Mouse (Mus musculus): ENCODE measurements at regions not wholly inside any gene's neighbourhood (a gene's known extent, or its start where the extent isn't known, plus 50 kb on each side); places are given as distances from the start of the nearest gene placed in this dataset.

DNA sequence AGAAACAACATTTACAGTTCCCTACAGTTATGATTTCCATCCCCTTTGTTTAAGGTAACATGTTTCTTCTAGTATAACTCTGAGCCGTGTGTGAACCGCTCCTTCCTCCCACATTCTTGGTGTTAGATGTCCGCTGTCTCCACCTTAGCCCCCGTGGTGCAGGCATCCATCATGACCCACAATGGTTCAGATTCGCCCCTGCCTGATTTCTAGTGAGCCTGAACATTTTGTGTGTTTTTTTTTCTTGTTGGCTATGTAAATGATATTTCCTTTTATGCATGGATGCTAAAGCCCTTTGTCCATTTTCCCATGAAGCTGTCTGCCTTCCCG, 229.5 kb downstream of the Prdm2 start:
- Histone ChIP-seq H3K9ac (ENCODE audit: low read length) (no peak overlapping the region), H3K27ac (ENCODE audit: low read length) (no peak overlapping the region), H3K4me2 (ENCODE audit: low read depth, low read length) (no peak overlapping the region), H3K9me3 (replicated peaks; ENCODE audit: control insufficient read depth, low read length) (no peaks in the 10 kb centered on the region), H3K27me3 (ENCODE audit: control insufficient read depth, insufficient read depth, low read length) (0 out of 2 replicates have a peak, but pooled peaks cover 2% of the 10 kb centered on the region), H3K4me1 (ENCODE audit: control insufficient read depth, insufficient read depth, low read length) (no peaks in the 10 kb centered on the region), H3K4me3 (ENCODE audit: low read length) (no peak overlapping the region), H3K36me3 (ENCODE audit: control insufficient read depth, insufficient read depth) (no peaks in the 10 kb centered on the region)
- no peak for ATAC-seq (replicated peaks; ENCODE audit: extremely low read depth, insufficient read depth, low FRiP score)
- WGBS: 57% methylated on average over 6 of the region's 6 CpGs

DNA sequence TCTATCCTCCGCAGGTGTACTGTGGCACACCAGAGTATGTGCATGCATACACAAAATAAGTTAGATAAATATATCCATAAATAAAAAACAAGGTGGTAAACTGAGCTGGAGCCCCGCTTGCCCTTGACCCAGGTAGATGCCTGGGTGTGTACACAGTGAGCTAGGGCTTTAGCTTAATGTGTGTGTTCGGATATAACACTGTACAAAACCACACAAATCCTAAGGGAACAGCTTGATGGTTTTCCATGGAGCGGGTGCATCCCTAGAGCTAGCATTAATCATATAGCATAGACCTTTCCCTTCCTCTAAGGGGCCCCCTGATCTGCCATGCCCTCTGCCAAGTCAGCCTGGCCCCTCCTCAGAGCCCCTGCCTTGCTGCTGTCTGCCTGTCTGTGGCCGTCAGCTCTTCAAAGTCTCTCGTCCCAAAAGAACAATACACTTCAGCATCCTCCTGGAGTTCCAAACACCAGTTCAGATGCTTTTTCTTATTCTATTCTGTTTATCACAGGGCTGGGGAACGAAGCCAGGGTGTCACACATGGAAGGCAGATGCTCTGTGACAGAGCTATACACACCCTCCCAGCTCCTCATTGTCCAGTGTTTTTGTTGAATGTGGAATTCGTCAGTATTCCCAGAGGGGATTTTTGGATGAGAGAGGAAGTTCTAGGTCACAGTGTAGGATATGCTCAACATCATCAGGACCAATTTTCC, 230.1 kb downstream of the Prdm2 start:
- no peak for ATAC-seq (replicated peaks; ENCODE audit: extremely low read depth, insufficient read depth, low FRiP score)
- H3K9ac ChIP-seq (ENCODE audit: low read length): no peak overlapping the region
- 58% methylated on average over 8 of the region's 8 CpGs for WGBS

DNA sequence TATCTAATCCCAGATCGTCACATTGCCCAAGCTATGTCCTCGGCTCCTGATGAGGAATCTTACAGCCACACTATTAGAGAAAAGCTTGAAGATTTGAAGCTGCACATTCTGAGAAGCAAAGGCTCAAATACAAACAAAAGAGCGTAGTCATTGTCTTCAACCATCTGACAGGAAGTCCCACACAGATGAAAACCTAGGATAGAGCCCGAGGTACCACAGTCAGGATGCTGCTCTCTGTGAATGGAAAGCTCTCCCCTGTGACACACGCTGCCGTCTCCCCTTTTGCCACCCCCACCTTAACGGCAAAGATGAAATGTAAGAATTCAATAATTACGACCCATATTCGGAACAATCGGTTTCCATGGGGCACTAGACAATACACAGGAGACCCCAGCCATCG, 237.2 kb downstream of the Prdm2 start:
- no peak overlapping the region for H3K27ac ChIP-seq (ENCODE audit: low read length)
- H3K9ac ChIP-seq (ENCODE audit: low read length): no peak overlapping the region
- H3K4me2 ChIP-seq (ENCODE audit: low read depth, low read length): no peak overlapping the region
- H3K27me3 ChIP-seq (ENCODE audit: control insufficient read depth, insufficient read depth, low read length): no peaks in the 10 kb centered on the region
- H3K4me3 ChIP-seq (ENCODE audit: low read length): no peak overlapping the region
- no peak for ATAC-seq (replicated peaks; ENCODE audit: extremely low read depth, insufficient read depth, low FRiP score)
- H3K4me1 ChIP-seq (ENCODE audit: control insufficient read depth, insufficient read depth, low read length): no peaks in the 10 kb centered on the region
- no peaks in the 10 kb centered on the region for H3K9me3 ChIP-seq (replicated peaks; ENCODE audit: control insufficient read depth, low read length)
- no peaks in the 10 kb centered on the region for H3K36me3 ChIP-seq (ENCODE audit: control insufficient read depth, insufficient read depth)
- 70% methylated on average over 11 of the region's 11 CpGs for WGBS

More for the DNA sequence above, 230.1 kb downstream of the Prdm2 start:
- no peaks in the 10 kb centered on the region for H3K36me3 ChIP-seq (ENCODE audit: control insufficient read depth, insufficient read depth)
- H3K27ac ChIP-seq (ENCODE audit: low read length): no peak overlapping the region
- 0 out of 2 replicates have a peak, but pooled peaks cover 2% of the 10 kb centered on the region for H3K27me3 ChIP-seq (ENCODE audit: control insufficient read depth, insufficient read depth, low read length)
- no peak overlapping the region for H3K4me2 ChIP-seq (ENCODE audit: low read depth, low read length)
- no peaks in the 10 kb centered on the region for H3K9me3 ChIP-seq (replicated peaks; ENCODE audit: control insufficient read depth, low read length)
- no peak overlapping the region for H3K4me3 ChIP-seq (ENCODE audit: low read length)
- H3K4me1 ChIP-seq (ENCODE audit: control insufficient read depth, insufficient read depth, low read length): no peaks in the 10 kb centered on the region

DNA sequence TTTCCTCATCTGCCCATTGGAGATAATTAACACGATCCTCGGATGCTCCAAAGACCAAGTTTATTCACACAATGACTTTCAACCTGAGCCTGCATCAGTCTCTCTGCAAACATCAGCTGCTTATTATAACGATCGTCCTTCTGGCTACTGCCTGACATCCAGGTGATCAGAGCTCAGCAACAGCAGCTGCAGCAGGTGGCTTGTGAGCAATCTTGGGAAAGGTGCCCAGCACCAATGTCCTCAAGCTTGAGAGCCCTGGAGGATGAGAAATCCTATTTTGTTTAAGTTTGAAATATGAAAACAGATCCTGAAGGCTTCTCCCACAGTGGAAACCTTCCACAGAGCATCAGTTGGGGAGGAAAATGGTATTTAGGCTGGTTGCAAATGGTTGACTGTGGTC, 242.8 kb downstream of the Prdm2 start:
- Histone ChIP-seq H3K27me3 (ENCODE audit: control insufficient read depth, insufficient read depth, low read length) (no peaks in the 10 kb centered on the region), H3K36me3 (ENCODE audit: control insufficient read depth, insufficient read depth) (no peaks in the 10 kb centered on the region), H3K4me3 (ENCODE audit: low read length) (no peak overlapping the region), H3K4me2 (ENCODE audit: low read depth, low read length) (no peak overlapping the region), H3K27ac (ENCODE audit: low read length) (no peak overlapping the region), H3K4me1 (ENCODE audit: control insufficient read depth, insufficient read depth, low read length) (no peaks in the 10 kb centered on the region), H3K9me3 (replicated peaks; ENCODE audit: control insufficient read depth, low read length) (no peaks in the 10 kb centered on the region), H3K9ac (ENCODE audit: low read length) (no peak overlapping the region)
- ATAC-seq (replicated peaks; ENCODE audit: extremely low read depth, insufficient read depth, low FRiP score): no peak
- 82% methylated on average over 4 of the region's 4 CpGs for WGBS

DNA sequence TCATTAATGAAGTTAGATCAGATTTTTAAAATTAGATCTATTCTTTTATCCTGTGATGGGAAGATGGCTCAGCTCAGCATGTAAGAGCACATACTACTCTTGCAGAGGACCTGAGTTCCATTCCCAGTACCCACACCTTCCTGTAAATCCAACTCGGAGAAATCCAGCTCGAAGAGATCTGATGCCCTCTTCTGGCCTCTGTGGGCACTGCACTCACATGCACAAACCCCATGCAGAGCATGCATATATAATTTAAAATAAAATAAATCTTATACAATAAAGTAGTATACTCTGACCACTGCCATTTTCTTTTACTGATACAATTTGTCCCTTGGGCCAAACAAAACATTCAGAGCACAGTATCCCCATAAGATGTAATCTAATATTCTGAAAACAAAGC, 245.2 kb downstream of the Prdm2 start:
- H3K4me1 ChIP-seq (ENCODE audit: control insufficient read depth, insufficient read depth, low read length): no peaks in the 10 kb centered on the region
- no peak overlapping the region for H3K4me3 ChIP-seq (ENCODE audit: low read length)
- H3K27me3 ChIP-seq (ENCODE audit: control insufficient read depth, insufficient read depth, low read length): no peaks in the 10 kb centered on the region
- no peaks in the 10 kb centered on the region for H3K36me3 ChIP-seq (ENCODE audit: control insufficient read depth, insufficient read depth)
- H3K4me2 ChIP-seq (ENCODE audit: low read depth, low read length): no peak overlapping the region
- H3K9me3 ChIP-seq (replicated peaks; ENCODE audit: control insufficient read depth, low read length): no peaks in the 10 kb centered on the region
- no peak overlapping the region for H3K27ac ChIP-seq (ENCODE audit: low read length)
- H3K9ac ChIP-seq (ENCODE audit: low read length): no peak overlapping the region
- ATAC-seq (replicated peaks; ENCODE audit: extremely low read depth, insufficient read depth, low FRiP score): no peak
- 85% methylated on average over 2 of the region's 2 CpGs for WGBS

DNA sequence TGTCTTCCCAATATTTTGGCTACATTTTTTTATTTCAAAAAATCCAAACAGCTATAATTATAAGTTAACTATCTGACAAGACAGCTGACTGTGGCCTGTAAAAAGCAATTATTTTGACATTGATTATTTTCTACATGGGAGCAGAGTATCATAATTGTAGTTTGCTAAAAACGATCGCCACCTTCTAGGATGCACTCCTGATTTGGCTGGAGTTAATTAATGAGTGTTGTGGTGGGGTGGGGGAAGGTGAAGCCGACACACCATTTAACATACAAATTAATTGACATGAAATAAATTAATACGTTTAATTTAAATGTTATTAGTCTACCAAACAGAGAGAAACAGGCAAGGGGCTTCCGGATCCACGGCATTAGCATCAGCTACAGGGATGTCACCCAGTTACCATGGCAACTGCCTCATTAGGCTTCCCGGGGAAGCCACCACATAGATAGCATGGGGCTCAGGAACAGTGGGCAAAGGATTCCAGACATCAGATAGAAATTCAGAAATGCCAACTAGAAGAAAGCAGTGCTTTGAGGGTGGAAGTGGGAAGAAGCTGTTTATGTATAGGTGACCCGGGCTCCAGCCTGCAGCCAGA, 255.9 kb downstream of the Prdm2 start:
- no peaks in the 10 kb centered on the region for H3K4me1 ChIP-seq (ENCODE audit: control insufficient read depth, insufficient read depth, low read length)
- H3K36me3 ChIP-seq (ENCODE audit: control insufficient read depth, insufficient read depth): no peaks in the 10 kb centered on the region
- no peak for ATAC-seq (replicated peaks; ENCODE audit: extremely low read depth, insufficient read depth, low FRiP score)
- no peak overlapping the region for H3K9ac ChIP-seq (ENCODE audit: low read length)
- H3K9me3 ChIP-seq (replicated peaks; ENCODE audit: control insufficient read depth, low read length): no peaks in the 10 kb centered on the region
- no peak overlapping the region for H3K27ac ChIP-seq (ENCODE audit: low read length)
- H3K4me2 ChIP-seq (ENCODE audit: low read depth, low read length): no peak overlapping the region
- H3K27me3 ChIP-seq (ENCODE audit: control insufficient read depth, insufficient read depth, low read length): no peaks in the 10 kb centered on the region
- no peak overlapping the region for H3K4me3 ChIP-seq (ENCODE audit: low read length)
- 70% methylated on average over 8 of the region's 8 CpGs for WGBS

DNA sequence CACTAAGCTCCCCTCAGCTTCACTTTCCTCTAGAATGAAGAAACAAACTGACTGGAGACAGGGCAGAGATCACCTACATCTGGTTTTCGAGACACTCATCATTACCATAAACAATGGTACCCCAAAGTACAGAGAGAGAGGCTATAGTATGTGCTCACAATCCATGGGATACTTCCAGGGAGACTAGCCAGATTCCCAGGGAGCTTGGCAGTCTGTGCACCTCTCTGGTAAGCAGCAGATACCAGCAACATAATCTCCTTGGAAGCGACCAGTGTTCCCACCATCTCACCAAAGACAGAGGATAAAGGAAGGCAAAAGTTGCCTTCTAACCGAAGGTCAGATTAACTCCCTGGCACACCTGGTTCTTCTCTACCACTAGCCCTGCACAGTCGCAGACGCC, 256.4 kb downstream of the Prdm2 start:
- H3K27ac ChIP-seq (ENCODE audit: low read length): no peak overlapping the region
- H3K4me2 ChIP-seq (ENCODE audit: low read depth, low read length): no peak overlapping the region
- no peak overlapping the region for H3K9ac ChIP-seq (ENCODE audit: low read length)
- no peaks in the 10 kb centered on the region for H3K36me3 ChIP-seq (ENCODE audit: control insufficient read depth, insufficient read depth)
- no peaks in the 10 kb centered on the region for H3K9me3 ChIP-seq (replicated peaks; ENCODE audit: control insufficient read depth, low read length)
- H3K4me1 ChIP-seq (ENCODE audit: control insufficient read depth, insufficient read depth, low read length): no peaks in the 10 kb centered on the region
- ATAC-seq (replicated peaks; ENCODE audit: extremely low read depth, insufficient read depth, low FRiP score): no peak
- no peak overlapping the region for H3K4me3 ChIP-seq (ENCODE audit: low read length)
- 76% methylated on average over 5 of the region's 5 CpGs for WGBS
- no peaks in the 10 kb centered on the region for H3K27me3 ChIP-seq (ENCODE audit: control insufficient read depth, insufficient read depth, low read length)

DNA sequence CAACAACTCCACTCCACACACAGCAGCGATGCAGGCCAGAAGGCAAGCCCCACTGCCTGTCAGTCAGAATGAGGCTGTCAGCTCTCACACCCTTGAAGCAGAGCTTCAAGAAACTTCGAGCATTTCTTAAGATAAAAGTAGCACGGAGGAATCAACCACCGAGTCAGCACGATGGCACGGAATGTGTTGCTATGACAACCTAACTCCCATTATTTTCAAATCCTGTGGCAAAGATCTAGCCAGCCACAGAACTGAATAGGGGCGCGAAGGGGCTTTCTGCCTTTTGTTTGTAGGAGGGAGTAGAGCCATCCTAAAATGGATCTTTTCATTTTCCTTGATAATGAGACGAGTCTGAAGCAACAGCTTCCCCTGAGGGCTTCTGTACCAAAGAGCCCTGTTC, 259.1 kb downstream of the Prdm2 start:
- Histone ChIP-seq H3K9ac (ENCODE audit: low read length) (no peak overlapping the region), H3K27me3 (ENCODE audit: control insufficient read depth, insufficient read depth, low read length) (no peaks in the 10 kb centered on the region), H3K4me3 (ENCODE audit: low read length) (no peak overlapping the region), H3K36me3 (ENCODE audit: control insufficient read depth, insufficient read depth) (no peaks in the 10 kb centered on the region), H3K4me2 (ENCODE audit: low read depth, low read length) (no peak overlapping the region), H3K27ac (ENCODE audit: low read length) (no peak overlapping the region), H3K9me3 (replicated peaks; ENCODE audit: control insufficient read depth, low read length) (no peaks in the 10 kb centered on the region), H3K4me1 (ENCODE audit: control insufficient read depth, insufficient read depth, low read length) (no peaks in the 10 kb centered on the region)
- 53% methylated on average over 9 of the region's 9 CpGs for WGBS
- no peak for ATAC-seq (replicated peaks; ENCODE audit: extremely low read depth, insufficient read depth, low FRiP score)

DNA sequence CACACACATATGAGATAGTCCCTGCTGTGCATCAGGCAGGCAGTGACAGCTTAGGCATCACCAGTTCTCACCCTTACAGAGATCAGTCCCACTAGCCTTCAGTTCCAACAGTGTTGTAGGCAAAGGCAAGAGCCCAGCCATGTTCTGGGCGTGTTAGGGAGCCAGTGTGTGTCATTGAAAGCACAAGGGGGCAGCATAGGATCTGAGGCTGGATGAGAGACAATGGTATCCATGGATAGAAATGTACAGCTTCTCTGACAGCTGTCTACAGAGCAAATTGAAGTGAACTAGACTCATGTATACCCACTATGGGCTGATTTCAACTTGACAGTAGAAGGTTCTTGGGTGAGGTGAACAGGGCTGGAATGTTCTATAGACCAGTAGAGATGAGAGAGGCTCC, 259.9 kb downstream of the Prdm2 start:
- no peak for ATAC-seq (replicated peaks; ENCODE audit: extremely low read depth, insufficient read depth, low FRiP score)
- Histone ChIP-seq H3K4me3 (ENCODE audit: low read length) (no peak overlapping the region), H3K27ac (ENCODE audit: low read length) (no peak overlapping the region), H3K9ac (ENCODE audit: low read length) (no peak overlapping the region), H3K4me1 (ENCODE audit: control insufficient read depth, insufficient read depth, low read length) (no peaks in the 10 kb centered on the region), H3K4me2 (ENCODE audit: low read depth, low read length) (no peak overlapping the region), H3K27me3 (ENCODE audit: control insufficient read depth, insufficient read depth, low read length) (no peaks in the 10 kb centered on the region), H3K9me3 (replicated peaks; ENCODE audit: control insufficient read depth, low read length) (no peaks in the 10 kb centered on the region), H3K36me3 (ENCODE audit: control insufficient read depth, insufficient read depth) (no peaks in the 10 kb centered on the region)
- 65% methylated on average over 1 of the region's 1 CpGs for WGBS
